8 mouse cellular contexts compared by ENCODE assay signal in genomic region chr6:136553156-136553555, GRCm38 (mm10). TPM values are rescaled to one million over a fixed set of nuclear protein-coding genes. Genes with fewer than 3 reads are reported as not detected.
DNase-seq lines count a peak whose midpoint lies in the region; ATAC-seq lines count a peak whose summit lies in the region.

No protein-coding gene starts in this region.

- no peaks in the 10 kb centered on the region; the same call in 1 of the 2 replicates for H3K36me3 ChIP-seq in liver, embryonic 11.5 days (ENCODE audit: control insufficient read depth, insufficient read depth, low read length)
- no peaks in the 10 kb centered on the region for H3K36me3 ChIP-seq in embryonic facial prominence, embryonic 15.5 days
- no peaks in the 10 kb centered on the region; the same call in 1 of the 2 replicates for H3K36me3 ChIP-seq in hindbrain, embryonic 14.5 days (replicated peaks; ENCODE audit: control insufficient read depth, insufficient read depth)
- H3K36me3 ChIP-seq in midbrain, embryonic 15.5 days (replicated peaks): no peaks in the 10 kb centered on the region

- H3K9me3 ChIP-seq in liver, embryonic 11.5 days (ENCODE audit: control insufficient read depth, low read length): no peaks in the 10 kb centered on the region
- H3K9me3 ChIP-seq in embryonic facial prominence, embryonic 15.5 days (replicated peaks): no peaks in the 10 kb centered on the region
- H3K9me3 ChIP-seq in hindbrain, embryonic 14.5 days (ENCODE audit: control insufficient read depth, low read length): no peaks in the 10 kb centered on the region
- no peaks in the 10 kb centered on the region for H3K9me3 ChIP-seq in midbrain, embryonic 15.5 days

- H3K4me3 ChIP-seq in liver, embryonic 11.5 days (ENCODE audit: low read depth, low read length): no peak overlapping the region
- H3K4me3 ChIP-seq in embryonic facial prominence, embryonic 15.5 days (replicated peaks): no peak overlapping the region
- H3K4me3 ChIP-seq in hindbrain, embryonic 14.5 days (replicated peaks; ENCODE audit: low read length): no peak overlapping the region
- no peak overlapping the region for H3K4me3 ChIP-seq in midbrain, embryonic 15.5 days

- H3K4me2 ChIP-seq in liver, embryonic 11.5 days: peak overlapping the region; percentile 5; the same call in 1 of the 2 replicates
- H3K4me2 ChIP-seq in embryonic facial prominence, embryonic 15.5 days (replicated peaks): no peak overlapping the region
- no peak overlapping the region for H3K4me2 ChIP-seq in hindbrain, embryonic 14.5 days (replicated peaks)
- no peak overlapping the region for H3K4me2 ChIP-seq in midbrain, embryonic 15.5 days

- peaks cover 16% of the 10 kb centered on the region for H3K4me1 ChIP-seq in liver, embryonic 11.5 days (replicated peaks; ENCODE audit: control insufficient read depth, insufficient read depth, low read length)
- H3K4me1 ChIP-seq in embryonic facial prominence, embryonic 15.5 days: peaks cover 13% of the 10 kb centered on the region
- H3K4me1 ChIP-seq in hindbrain, embryonic 14.5 days (replicated peaks; ENCODE audit: control insufficient read depth, insufficient read depth, low read length): peaks cover 29% of the 10 kb centered on the region
- H3K4me1 ChIP-seq in midbrain, embryonic 15.5 days: peaks cover 32% of the 10 kb centered on the region

- no peaks in the 10 kb centered on the region for H3K27me3 ChIP-seq in liver, embryonic 11.5 days (replicated peaks; ENCODE audit: control insufficient read depth, insufficient read depth, low read length)
- no peaks in the 10 kb centered on the region for H3K27me3 ChIP-seq in embryonic facial prominence, embryonic 15.5 days
- H3K27me3 ChIP-seq in hindbrain, embryonic 14.5 days (ENCODE audit: control insufficient read depth, insufficient read depth, low read length): no peaks in the 10 kb centered on the region
- no peaks in the 10 kb centered on the region for H3K27me3 ChIP-seq in midbrain, embryonic 15.5 days (replicated peaks)

- no peak for ATAC-seq in liver, embryonic 11.5 days (replicated peaks; ENCODE audit: low FRiP score)
- no peak for ATAC-seq in embryonic facial prominence, embryonic 15.5 days (ENCODE audit: insufficient number of reproducible peaks, low FRiP score, low TSS enrichment, low read depth)
- ATAC-seq in hindbrain, embryonic 14.5 days (ENCODE audit: low FRiP score): no peak
- ATAC-seq in midbrain, embryonic 15.5 days (replicated peaks): no peak

- WGBS in liver, embryonic 11.5 days: 69% methylated on average over 5 of the region's 5 CpGs
- WGBS in embryonic facial prominence, embryonic 15.5 days: 57% methylated on average over 5 of the region's 5 CpGs
- WGBS in hindbrain, embryonic 14.5 days: 75% methylated on average over 5 of the region's 5 CpGs
- WGBS in midbrain, embryonic 15.5 days: 69% methylated on average over 5 of the region's 5 CpGs

- no peak overlapping the region for H3K27ac ChIP-seq in liver, embryonic 11.5 days (ENCODE audit: low read depth, low read length)
- peak overlapping the region; percentile 71 for H3K27ac ChIP-seq in embryonic facial prominence, embryonic 15.5 days (replicated peaks)
- peak overlapping the region; percentile 85 for H3K27ac ChIP-seq in hindbrain, embryonic 14.5 days
- peak overlapping the region; percentile 79 for H3K27ac ChIP-seq in midbrain, embryonic 15.5 days

- no peak overlapping the region for H3K9ac ChIP-seq in liver, embryonic 11.5 days (ENCODE audit: low read depth, low read length)
- H3K9ac ChIP-seq in embryonic facial prominence, embryonic 15.5 days: no peak overlapping the region
- no peak overlapping the region for H3K9ac ChIP-seq in hindbrain, embryonic 14.5 days
- no peak overlapping the region for H3K9ac ChIP-seq in midbrain, embryonic 15.5 days

- no peak for DNase-seq in liver, embryonic 11.5 days (ENCODE audit: low spot score)
- DNase-seq in liver: no peak
- DNase-seq in hindbrain, embryonic 14.5 days (ENCODE audit: low spot score): no peak
- no peak for DNase-seq in frontal cortex, postnatal 25 days (ENCODE audit: low spot score in 2 of 2)
- DNase-seq in left cerebral cortex, adult 8-10 months (ENCODE audit: low spot score in 2 of 2): no peak
- no peak for DNase-seq in retina, postnatal 1 day

RNA-seq across cellular contexts. Expression of gene Atf7ip, which starts 47.2 kb away (rescaled TPM):
- 31.2 and 32.9 TPM in 2 replicates for polyA plus RNA-seq in liver, embryonic 11.5 days (2014; fragmentation: Nextera tagmentation; extraction: Ambion mirVana)
- 35.5 and 37.5 TPM in 2 replicates for polyA plus RNA-seq in embryonic facial prominence, embryonic 15.5 days (2015; fragmentation: Nextera tagmentation; extraction: Ambion mirVana)
- polyA plus RNA-seq in hindbrain, embryonic 14.5 days (2014; fragmentation: Nextera tagmentation; extraction: Ambion mirVana): 42.8 and 49.7 TPM in 2 replicates
- polyA plus RNA-seq in midbrain, embryonic 15.5 days (2015; fragmentation: Nextera tagmentation; extraction: Ambion mirVana): 43.4 and 44.7 TPM in 2 replicates
- total RNA-seq in left cerebral cortex, adult 8-10 months (2022): 100 to 1,000 TPM in 2 of 4 experiments, 10 to 100 TPM in 2; 94.0 to 124 (median 106) TPM
